Mouse (Mus musculus): ENCODE results near the gene Pcsk2. TPM values are rescaled to one million over a fixed set of nuclear protein-coding genes. Genes with fewer than 3 reads are reported as not detected.
A peak's percentile ranks its signal among the peaks of the same experiment; 100 is the strongest.

Gene Pcsk2
- polyA plus RNA-seq, 1 experiment from 2014 or later = 0.04 TPM

DNA sequence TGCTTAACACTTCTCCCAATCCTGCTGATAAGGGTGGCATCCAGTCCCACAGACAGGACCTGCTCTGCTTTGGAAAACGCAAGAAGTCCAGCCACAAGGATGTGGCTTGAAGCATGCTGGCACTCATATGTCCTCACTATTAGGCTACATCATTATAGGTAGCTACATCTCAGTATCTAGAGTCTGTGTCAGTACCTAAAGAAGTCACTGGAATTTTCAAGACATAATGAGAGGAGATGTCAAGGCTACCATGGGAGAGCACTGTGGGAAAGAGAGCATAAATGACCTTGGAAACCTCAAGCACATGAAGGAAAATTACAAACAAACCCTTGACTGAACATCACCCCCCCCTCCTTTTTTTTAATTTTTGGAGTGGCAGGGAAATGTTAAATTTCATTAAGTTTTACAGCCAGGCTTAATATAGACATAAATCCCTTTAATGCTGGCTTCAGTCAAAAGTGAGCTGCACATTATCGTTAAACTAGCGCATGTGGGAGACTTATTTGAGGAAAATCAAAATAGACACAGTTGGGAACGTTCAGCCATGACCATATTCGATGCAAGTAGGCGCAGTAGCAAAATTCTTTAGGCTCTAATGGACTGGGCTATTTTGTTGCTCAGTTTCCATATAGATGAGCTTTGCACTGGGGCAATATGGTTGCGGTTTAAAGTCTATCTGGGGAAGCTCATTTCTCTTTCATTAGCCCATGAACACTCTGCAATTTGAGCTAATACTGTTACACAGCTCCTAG, 193.7 kb downstream of the Pcsk2 start:
- Histone ChIP-seq H3K4me2 (no peak overlapping the region), H3K9ac (no peak overlapping the region), H3K4me3 (no peak overlapping the region), H3K4me1 (replicated peaks) (no peaks in the 10 kb centered on the region), H3K27ac (no peak overlapping the region), H3K9me3 (replicated peaks) (no peaks in the 10 kb centered on the region), H3K36me3 (no peaks in the 10 kb centered on the region), H3K27me3 (no peaks in the 10 kb centered on the region)
- no peak for ATAC-seq (replicated peaks; ENCODE audit: insufficient number of reproducible peaks, insufficient read depth, low FRiP score, low read depth)
- WGBS = 79% methylated on average over 7 of the region's 7 CpGs

DNA sequence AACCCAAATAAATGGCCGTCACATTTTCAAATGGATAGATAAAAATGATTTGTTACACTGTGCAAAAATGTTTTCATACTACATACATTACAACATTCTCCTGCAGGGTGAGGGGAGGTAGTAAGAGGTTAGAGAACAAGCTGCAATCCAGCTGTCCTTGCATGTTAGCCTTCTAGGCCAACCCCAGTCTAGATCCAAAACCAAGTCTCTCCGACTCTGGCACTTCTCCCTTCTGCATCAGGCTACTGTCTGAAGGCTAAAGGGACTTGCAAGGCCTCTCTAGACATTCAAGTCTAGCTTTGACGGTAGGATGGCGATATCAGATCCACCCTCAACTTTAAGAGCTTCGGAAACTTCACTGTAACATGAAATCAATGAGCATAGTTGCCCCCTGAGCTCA, 196.5 kb downstream of the Pcsk2 start:
- Histone ChIP-seq H3K27ac (no peak overlapping the region), H3K9me3 (replicated peaks) (no peaks in the 10 kb centered on the region), H3K36me3 (no peaks in the 10 kb centered on the region), H3K9ac (no peak overlapping the region), H3K27me3 (no peaks in the 10 kb centered on the region), H3K4me2 (no peak overlapping the region), H3K4me3 (no peak overlapping the region), H3K4me1 (replicated peaks) (no peaks in the 10 kb centered on the region)
- 73% methylated on average over 5 of the region's 5 CpGs for WGBS
- no peak for ATAC-seq (replicated peaks; ENCODE audit: insufficient number of reproducible peaks, insufficient read depth, low FRiP score, low read depth)

DNA sequence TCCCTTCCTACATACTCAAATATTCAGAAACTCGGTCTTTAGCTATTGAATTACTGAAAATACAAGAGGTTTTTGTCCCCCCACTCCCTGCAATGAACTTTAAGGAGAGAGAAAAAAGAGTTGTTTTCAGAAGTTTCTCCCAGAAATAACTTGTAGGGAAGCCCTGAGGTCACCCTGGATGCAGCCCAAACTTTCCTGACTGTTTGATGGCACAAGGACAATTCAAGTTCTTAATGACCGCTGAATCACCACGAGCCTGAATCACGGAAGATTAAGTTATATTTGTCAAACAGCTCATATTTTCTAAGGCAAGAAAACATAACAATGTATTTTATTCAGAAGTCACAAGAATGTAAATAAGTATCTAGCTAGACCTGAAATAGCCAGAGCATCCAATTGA, 197.1 kb downstream of the Pcsk2 start:
- no peak overlapping the region for H3K4me2 ChIP-seq
- no peak overlapping the region for H3K27ac ChIP-seq
- no peaks in the 10 kb centered on the region for H3K36me3 ChIP-seq
- no peak overlapping the region for H3K9ac ChIP-seq
- H3K9me3 ChIP-seq (replicated peaks) = no peaks in the 10 kb centered on the region
- no peaks in the 10 kb centered on the region for H3K4me1 ChIP-seq (replicated peaks)
- no peaks in the 10 kb centered on the region for H3K27me3 ChIP-seq
- no peak overlapping the region for H3K4me3 ChIP-seq
- 75% methylated on average over 4 of the region's 4 CpGs for WGBS
- no peak for ATAC-seq (replicated peaks; ENCODE audit: insufficient number of reproducible peaks, insufficient read depth, low FRiP score, low read depth)

DNA sequence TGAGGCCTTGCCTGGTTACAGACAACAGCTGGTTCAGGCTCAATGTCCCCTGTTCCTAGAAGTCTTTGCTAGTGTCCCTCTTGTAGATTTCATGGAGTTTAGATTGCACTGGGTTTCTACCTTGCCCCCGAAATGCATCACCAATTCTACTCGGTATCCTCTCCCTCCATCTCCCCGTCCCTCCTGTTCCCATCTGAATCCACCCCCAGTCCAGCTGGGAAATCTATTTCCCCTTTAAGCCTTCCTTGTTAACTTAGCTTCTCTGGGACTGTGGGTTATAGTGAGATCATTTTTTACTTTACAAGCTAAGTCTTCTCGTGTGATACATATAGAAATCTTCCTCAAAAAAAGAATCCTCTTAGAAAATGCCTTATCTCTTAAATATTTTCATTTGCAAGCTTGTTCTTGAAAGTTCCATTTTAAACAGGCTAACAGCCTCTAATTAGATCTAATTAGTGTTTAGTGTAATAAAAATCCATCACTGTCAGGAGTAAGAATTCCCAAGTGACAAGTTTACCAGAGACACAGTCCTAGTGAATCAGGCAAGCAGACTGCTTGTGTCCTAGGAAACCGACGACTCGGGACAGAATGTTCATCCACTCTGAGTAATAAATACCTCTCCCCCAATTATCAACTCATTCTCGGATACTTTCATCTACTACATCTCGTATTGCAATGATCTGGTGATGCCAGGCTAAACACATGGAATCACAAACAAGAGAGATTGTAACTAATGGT, 206.3 kb downstream of the Pcsk2 start:
- H3K9me3 ChIP-seq (replicated peaks) = no peaks in the 10 kb centered on the region
- ATAC-seq (replicated peaks; ENCODE audit: insufficient number of reproducible peaks, insufficient read depth, low FRiP score, low read depth) = no peak
- H3K27me3 ChIP-seq = no peaks in the 10 kb centered on the region
- no peak overlapping the region for H3K4me3 ChIP-seq
- 72% methylated on average over 9 of the region's 9 CpGs for WGBS
- no peaks in the 10 kb centered on the region for H3K36me3 ChIP-seq
- H3K27ac ChIP-seq = no peak overlapping the region
- no peaks in the 10 kb centered on the region for H3K4me1 ChIP-seq (replicated peaks)
- no peak overlapping the region for H3K9ac ChIP-seq
- no peak overlapping the region for H3K4me2 ChIP-seq

DNA sequence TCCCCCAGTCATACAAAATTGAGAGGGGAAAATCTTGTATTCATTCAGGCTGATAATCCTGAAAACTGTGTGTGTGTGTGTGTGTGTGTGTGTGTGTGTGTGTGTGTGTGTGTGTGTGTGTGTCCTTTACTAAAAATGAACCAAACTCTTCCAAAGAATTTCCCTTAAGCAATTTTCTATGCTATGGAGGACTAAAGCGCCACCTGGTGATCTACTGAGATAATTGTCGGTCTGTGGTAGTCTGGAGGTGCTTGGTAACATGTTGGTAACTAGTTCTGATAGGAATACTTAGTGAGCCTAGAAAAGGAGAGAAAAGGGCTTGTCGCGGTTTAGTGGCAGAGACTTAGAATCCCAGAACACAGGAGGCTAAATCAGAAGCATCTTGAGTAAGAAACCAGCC, 230.5 kb downstream of the Pcsk2 start:
- no peak overlapping the region for H3K27ac ChIP-seq
- WGBS = 12% methylated on average over 4 of the region's 4 CpGs
- H3K36me3 ChIP-seq = no peaks in the 10 kb centered on the region
- H3K4me2 ChIP-seq = no peak overlapping the region
- no peaks in the 10 kb centered on the region for H3K4me1 ChIP-seq (replicated peaks)
- no peak for ATAC-seq (replicated peaks; ENCODE audit: insufficient number of reproducible peaks, insufficient read depth, low FRiP score, low read depth)
- H3K9ac ChIP-seq = no peak overlapping the region
- no peaks in the 10 kb centered on the region for H3K9me3 ChIP-seq (replicated peaks)
- H3K27me3 ChIP-seq = no peaks in the 10 kb centered on the region
- H3K4me3 ChIP-seq = no peak overlapping the region

DNA sequence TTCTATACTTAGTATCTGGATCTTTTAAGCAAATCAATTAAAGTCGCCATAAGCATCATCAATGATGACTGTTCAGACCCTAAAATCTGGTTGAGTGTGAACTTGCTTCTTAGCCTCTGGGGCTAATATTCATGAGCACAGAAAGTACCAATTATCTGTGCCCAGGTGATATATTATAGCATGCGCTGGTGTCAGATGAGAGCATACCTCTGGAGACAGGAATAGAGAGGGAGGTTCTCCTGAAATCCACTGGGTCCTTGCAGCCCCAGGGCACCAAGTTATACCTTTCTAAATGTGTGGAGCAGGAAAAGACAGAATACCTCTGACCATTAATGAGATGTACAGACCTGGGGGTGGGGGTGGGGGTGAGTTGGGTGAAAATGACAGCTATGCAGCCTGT, 234.4 kb downstream of the Pcsk2 start:
- no peak overlapping the region for H3K9ac ChIP-seq
- 61% methylated on average over 2 of the region's 2 CpGs for WGBS
- H3K4me3 ChIP-seq = no peak overlapping the region
- no peaks in the 10 kb centered on the region for H3K9me3 ChIP-seq (replicated peaks)
- H3K4me1 ChIP-seq (replicated peaks) = no peaks in the 10 kb centered on the region
- no peak overlapping the region for H3K4me2 ChIP-seq
- H3K36me3 ChIP-seq = no peaks in the 10 kb centered on the region
- no peak for ATAC-seq (replicated peaks; ENCODE audit: insufficient number of reproducible peaks, insufficient read depth, low FRiP score, low read depth)
- no peaks in the 10 kb centered on the region for H3K27me3 ChIP-seq
- H3K27ac ChIP-seq = no peak overlapping the region

DNA sequence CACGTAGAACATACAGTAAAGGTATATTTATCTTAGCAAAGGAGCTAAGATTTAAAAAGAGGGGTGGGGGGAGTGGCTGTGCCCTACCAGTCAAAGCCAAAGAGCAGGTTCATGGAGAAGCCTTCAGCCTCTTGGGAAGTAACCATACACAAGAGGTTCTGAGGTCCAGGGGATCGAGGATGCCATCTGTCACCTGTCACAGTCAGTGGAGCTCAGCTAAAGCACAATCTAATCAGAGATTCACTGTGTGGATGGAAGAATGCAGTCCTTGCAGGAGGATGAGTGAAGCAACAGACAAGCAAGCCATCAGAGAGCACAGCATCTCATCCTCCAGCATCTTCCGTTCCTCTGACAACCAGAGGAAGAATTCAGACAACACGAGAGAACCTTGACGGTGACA, 244.0 kb downstream of the Pcsk2 start:
- H3K36me3 ChIP-seq = no peaks in the 10 kb centered on the region
- no peaks in the 10 kb centered on the region for H3K9me3 ChIP-seq (replicated peaks)
- H3K27me3 ChIP-seq = no peaks in the 10 kb centered on the region
- H3K4me3 ChIP-seq = no peak overlapping the region
- H3K9ac ChIP-seq = no peak overlapping the region
- H3K4me1 ChIP-seq (replicated peaks) = no peaks in the 10 kb centered on the region
- H3K27ac ChIP-seq = no peak overlapping the region
- WGBS = 73% methylated on average over 5 of the region's 5 CpGs
- H3K4me2 ChIP-seq = no peak overlapping the region
- no peak for ATAC-seq (replicated peaks; ENCODE audit: insufficient number of reproducible peaks, insufficient read depth, low FRiP score, low read depth)

- H3K9me3 ChIP-seq (replicated peaks) = no peaks in the 10 kb centered on the region
- no peaks in the 10 kb centered on the region for H3K27me3 ChIP-seq
- H3K9ac ChIP-seq = no peak overlapping the region
- no peak overlapping the region for H3K27ac ChIP-seq
- H3K4me1 ChIP-seq (replicated peaks) = no peaks in the 10 kb centered on the region
- ATAC-seq (replicated peaks; ENCODE audit: insufficient number of reproducible peaks, insufficient read depth, low FRiP score, low read depth) = no peak
- H3K36me3 ChIP-seq = no peaks in the 10 kb centered on the region
- no peak overlapping the region for H3K4me3 ChIP-seq
- WGBS = 81% methylated on average over 4 of the region's 4 CpGs
- H3K4me2 ChIP-seq = no peak overlapping the region
Observed at GRCm38 (mm10) chr2:143795858-143796257, 249.9 kb downstream of the Pcsk2 start.

DNA sequence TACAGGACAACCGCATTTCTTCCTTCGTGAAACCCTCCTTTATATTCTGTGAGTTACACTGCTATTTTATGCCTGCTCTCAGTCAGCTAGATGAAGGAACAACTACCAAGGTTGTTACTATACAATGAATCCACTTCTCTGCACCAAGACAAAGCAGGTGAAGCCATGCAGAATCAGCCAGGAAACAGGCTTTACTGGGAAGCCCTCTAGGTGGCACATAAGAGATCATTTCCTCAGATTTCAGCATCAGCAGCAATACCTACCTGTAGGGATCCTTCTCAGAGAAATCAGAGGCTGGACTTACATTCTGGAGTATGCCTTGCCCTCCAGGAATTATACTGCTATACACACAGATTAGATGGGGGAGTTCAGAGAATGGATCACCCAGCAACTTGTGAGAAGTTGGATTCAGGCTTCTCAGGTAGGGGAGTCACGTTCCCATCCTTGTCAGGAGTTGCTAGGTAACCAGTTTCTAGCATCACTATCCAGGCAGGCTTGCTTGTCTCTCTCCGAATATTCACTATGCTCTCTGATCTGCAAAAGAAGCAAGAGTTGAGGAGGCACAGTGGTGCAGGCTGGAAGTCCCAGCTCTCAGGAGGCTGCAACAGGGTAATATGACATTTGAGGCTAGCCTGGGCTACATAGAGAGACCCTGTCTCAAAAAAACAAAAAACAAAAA, 250.5 kb downstream of the Pcsk2 start:
- Histone ChIP-seq H3K9ac (no peak overlapping the region), H3K4me1 (replicated peaks) (no peaks in the 10 kb centered on the region), H3K27ac (no peak overlapping the region), H3K9me3 (replicated peaks) (no peaks in the 10 kb centered on the region), H3K4me2 (no peak overlapping the region), H3K4me3 (no peak overlapping the region), H3K27me3 (no peaks in the 10 kb centered on the region), H3K36me3 (no peaks in the 10 kb centered on the region)
- ATAC-seq (replicated peaks; ENCODE audit: insufficient number of reproducible peaks, insufficient read depth, low FRiP score, low read depth) = no peak
- 58% methylated on average over 4 of the region's 4 CpGs for WGBS

DNA sequence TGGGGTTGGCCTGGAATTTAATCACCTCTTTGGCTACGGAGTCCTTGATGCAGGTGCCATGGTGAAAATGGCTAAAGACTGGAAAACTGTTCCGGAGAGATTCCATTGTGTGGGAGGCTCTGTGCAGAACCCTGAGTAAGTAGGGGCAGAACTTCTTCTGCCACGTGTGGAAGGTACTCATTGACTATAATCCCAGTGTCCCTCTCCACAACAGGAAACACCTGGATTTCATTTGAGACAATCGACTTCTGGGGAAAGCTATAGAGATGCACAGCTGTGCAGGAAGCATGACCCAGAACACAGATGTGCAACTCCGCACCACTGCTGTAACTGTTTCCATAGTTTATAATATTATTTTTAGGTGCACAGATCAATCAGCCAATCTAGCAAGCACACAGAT, 255.1 kb downstream of the Pcsk2 start:
- ATAC-seq (replicated peaks; ENCODE audit: insufficient number of reproducible peaks, insufficient read depth, low FRiP score, low read depth) = no peak
- H3K9me3 ChIP-seq (replicated peaks) = no peaks in the 10 kb centered on the region
- H3K36me3 ChIP-seq = no peaks in the 10 kb centered on the region
- no peak overlapping the region for H3K27ac ChIP-seq
- WGBS = 65% methylated on average over 5 of the region's 5 CpGs
- no peak overlapping the region for H3K4me2 ChIP-seq
- H3K4me1 ChIP-seq (replicated peaks) = no peaks in the 10 kb centered on the region
- H3K27me3 ChIP-seq = no peaks in the 10 kb centered on the region
- no peak overlapping the region for H3K9ac ChIP-seq
- no peak overlapping the region for H3K4me3 ChIP-seq

GRCm38 (mm10) chr2:143806140-143806923, 260.4 kb downstream of the Pcsk2 start:
- Histone ChIP-seq H3K27ac (no peak overlapping the region), H3K4me2 (peak overlapping the region; percentile 28; the same call in 1 of the 2 replicates)

More at GRCm38 (mm10) chr2:143806140-143806923, 260.4 kb downstream of the Pcsk2 start:
- no peak for ATAC-seq (replicated peaks; ENCODE audit: insufficient number of reproducible peaks, insufficient read depth, low FRiP score, low read depth)
- H3K9me3 ChIP-seq (replicated peaks) = no peaks in the 10 kb centered on the region
- peaks cover 5% of the 10 kb centered on the region; the same call in 1 of the 2 replicates for H3K4me1 ChIP-seq (replicated peaks)
- H3K27me3 ChIP-seq = 0 out of 2 replicates have a peak, but pooled peaks cover 3% of the 10 kb centered on the region
- whole genome bisulfite sequencing = 52% methylated on average over 15 of the region's 15 CpGs
- H3K36me3 ChIP-seq = no peaks in the 10 kb centered on the region
- no peak overlapping the region for H3K4me3 ChIP-seq
- no peak overlapping the region for H3K9ac ChIP-seq
